Mouse (Mus musculus): ENCODE measurements at regions not wholly inside any gene's neighbourhood (a gene's known extent, or its start where the extent isn't known, plus 50 kb on each side); places are given as distances from the start of the nearest gene placed in this dataset.

DNA sequence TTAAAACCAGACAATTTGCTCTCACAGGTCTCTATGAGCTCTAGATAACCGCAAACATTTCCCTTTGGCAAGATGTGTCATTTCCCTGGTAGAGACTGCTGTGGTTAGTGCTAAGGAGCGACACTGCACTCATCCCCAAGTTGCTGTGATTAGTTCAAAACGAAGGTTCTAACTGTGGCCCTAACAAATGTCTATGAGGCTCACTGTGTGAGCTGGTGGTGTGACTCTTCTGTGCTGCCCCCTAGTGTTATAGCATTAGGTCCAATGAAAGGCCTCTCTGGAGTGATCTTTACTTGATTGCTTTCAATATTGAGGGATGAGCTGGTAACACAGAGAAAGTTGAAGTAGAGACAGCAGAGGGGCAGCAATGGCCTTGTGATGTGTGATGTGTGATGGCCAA, 262.7 kb downstream of the Pmp22 start:
- no peak for DNase-seq (ENCODE audit: extremely low spot score, low read depth, low spot score)

DNA sequence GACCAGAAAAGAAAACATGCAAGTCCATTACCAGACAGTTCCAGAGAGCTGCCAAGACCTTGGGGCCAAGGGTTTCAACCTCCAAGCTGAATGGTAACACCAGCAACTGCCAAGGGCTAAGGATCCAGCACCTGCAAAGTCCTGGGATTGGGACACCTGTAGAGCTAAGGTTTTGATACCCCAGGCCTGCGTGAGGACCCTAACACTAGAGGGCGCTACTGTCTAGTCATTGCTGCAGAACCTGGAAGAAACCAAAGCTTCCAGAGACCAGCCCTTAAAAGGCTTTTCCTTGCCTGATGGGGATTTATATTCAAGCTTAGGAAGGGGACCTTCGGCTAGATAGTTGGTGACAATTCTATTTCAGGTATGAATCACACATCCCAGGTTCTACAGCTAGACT, 263.6 kb downstream of the Pmp22 start:
- DNase-seq (ENCODE audit: extremely low spot score, low read depth, low spot score) = no peak

GRCm38 (mm10) chr11:63394201-63394600, 265.4 kb downstream of the Pmp22 start:
- no peak for DNase-seq (ENCODE audit: extremely low spot score, low read depth, low spot score)

DNA sequence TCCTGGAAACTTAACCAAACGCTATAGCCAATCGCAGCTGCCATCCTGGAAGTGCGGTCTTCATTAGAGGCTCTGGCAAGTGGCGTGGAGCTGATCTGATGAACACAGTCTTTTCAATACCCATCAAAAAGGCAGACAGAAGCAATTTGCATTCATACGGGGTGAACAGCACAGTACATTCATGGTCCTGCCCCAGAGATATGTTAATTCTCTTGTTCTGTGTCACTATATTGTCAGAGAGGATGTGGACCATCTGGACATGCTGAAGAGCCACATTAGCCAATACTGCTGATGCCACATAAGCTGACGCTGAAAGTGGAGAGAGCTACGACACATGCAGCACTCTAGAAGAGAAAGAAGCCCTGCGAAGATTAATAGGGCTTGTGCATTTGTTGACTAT, 267.6 kb downstream of the Pmp22 start:
- no peak for DNase-seq (ENCODE audit: extremely low spot score, low read depth, low spot score)

DNA sequence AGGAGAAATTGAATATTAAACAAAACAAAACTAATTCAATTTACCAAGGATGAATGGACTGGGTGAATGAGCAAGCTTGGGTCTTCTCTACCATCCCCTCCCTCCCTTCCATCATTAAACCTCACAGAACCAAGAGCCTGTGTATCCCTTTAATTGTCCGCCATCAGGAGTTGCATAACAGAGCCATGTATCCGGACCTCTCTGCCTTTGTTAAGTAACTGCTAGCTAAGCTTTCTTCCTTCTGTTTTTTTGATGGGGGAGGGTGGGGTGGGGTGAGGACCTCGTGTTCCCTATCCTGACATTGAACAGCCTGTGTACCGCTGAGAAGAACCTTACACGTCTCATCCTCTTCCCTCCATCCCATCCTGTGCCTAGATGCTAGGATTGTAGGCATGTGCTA, 274.0 kb downstream of the Pmp22 start:
- no peak for DNase-seq (ENCODE audit: extremely low spot score, low read depth, low spot score)

DNA sequence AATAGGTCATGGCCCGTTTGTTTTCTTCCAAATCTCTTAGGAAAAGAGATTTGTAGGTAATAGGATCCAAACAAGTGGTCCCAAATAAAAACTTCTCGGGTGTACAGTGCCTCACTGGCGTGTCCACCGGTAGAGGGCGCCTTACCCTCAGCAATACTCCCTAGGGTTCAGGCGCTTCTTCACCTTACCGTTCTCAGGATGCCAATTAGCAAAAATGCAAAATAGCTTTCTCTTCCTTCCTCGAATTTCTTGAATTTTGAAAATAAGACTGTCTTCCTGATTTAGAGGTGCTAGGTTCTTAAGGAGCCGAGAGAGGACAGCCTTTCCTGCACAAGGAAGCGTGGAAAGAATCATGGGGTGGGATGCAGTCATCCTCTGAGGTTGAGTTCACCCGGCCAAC, 275.9 kb downstream of the Pmp22 start:
- DNase-seq (ENCODE audit: extremely low spot score, low read depth, low spot score) = peak; percentile 56

DNA sequence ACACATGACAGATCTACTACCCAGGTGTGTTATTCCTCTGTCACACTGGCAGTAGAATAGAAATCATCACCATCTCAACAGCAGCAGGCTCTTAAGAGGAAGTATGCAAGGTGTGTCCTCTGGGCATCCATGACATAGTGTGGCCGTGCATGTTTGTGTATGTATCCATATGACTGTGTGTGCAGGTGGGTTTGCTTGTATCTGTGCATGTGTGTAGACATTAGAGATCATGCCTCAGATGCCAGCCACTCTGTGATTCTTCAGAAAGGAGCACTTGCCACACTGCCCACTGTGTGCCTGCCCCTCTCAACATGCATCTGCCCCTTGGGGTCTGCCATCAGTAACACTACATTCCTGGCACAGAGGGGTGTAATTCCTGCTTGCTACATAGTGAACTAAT, 280.6 kb downstream of the Pmp22 start:
- DNase-seq (ENCODE audit: extremely low spot score, low read depth, low spot score) = no peak

DNA sequence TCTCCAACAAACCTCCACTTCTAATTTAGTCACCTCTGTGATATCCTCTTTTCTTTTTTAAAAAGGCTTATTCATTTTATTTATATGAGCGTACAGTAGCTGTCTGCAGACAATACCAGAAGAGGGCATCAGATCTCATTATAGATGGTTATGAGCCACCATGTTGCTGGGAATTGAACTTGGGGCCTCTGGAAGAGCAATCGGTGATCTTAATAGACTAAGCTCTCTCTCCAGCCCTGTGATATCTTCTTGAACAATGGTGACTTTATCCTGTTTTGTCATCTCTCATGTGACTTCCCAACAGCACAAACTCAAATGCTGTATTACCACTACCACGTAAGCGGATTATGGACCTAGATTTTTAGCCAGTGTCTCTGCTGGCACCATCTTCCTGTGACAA, 282.1 kb downstream of the Pmp22 start:
- DNase-seq (ENCODE audit: extremely low spot score, low read depth, low spot score) = no peak

GRCm38 (mm10) chr11:63412364-63412991, 283.7 kb downstream of the Pmp22 start:
- DNase-seq (ENCODE audit: extremely low spot score, low read depth, low spot score) = no peak

DNA sequence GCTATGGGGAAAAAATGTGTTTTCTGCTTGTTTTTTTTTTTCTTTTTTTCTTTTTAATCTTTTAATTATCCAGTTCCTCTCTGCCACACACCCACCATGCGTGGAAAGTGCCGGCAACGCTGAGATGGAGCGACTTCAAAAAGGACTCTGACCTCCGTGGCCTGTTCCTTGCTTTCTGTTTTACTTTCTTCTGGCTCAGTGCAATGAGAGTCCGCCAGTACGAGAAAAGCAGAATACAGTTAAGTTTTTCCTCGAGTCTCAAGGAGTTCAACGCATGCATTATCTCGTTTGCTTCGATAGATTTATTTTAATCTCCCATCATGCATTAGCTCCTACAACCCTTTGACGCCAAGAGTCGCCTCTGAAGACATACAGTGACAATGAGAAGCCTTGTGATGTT, 284.3 kb downstream of the Pmp22 start:
- no peak for DNase-seq (ENCODE audit: extremely low spot score, low read depth, low spot score)

- no peak for DNase-seq (ENCODE audit: extremely low spot score, low read depth, low spot score)
Observed at GRCm38 (mm10) chr11:63413621-63414020, 284.8 kb downstream of the Pmp22 start.

- DNase-seq (ENCODE audit: extremely low spot score, low read depth, low spot score) = no peak
Observed at GRCm38 (mm10) chr11:63418042-63418776, 289.4 kb downstream of the Pmp22 start.

DNA sequence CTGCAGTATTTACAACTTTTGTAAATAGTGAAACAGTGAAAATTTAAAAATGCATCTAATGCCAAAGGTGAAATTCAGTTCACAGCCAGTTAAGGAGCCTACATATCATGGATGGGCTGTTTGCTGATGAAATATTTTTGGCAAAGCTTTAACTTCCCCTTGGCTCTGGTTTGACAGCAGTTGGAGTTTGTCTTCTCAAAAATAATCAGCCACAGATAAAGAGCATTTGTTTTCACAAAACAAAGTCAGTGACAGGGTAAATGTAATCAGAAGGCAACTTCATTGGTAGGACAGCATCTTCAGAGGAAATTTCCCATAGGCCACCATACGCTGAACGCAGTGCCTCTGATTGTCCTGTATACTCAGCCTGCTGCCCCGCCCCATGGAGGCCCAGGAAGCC, 291.6 kb downstream of the Pmp22 start:
- no peak for DNase-seq (ENCODE audit: extremely low spot score, low read depth, low spot score)

- DNase-seq (ENCODE audit: extremely low spot score, low read depth, low spot score) = no peak
Observed at GRCm38 (mm10) chr11:63422069-63422468, 293.3 kb downstream of the Pmp22 start.

- DNase-seq (ENCODE audit: extremely low spot score, low read depth, low spot score) = no peak
Observed at GRCm38 (mm10) chr11:63424319-63424718, 295.5 kb downstream of the Pmp22 start.

DNA sequence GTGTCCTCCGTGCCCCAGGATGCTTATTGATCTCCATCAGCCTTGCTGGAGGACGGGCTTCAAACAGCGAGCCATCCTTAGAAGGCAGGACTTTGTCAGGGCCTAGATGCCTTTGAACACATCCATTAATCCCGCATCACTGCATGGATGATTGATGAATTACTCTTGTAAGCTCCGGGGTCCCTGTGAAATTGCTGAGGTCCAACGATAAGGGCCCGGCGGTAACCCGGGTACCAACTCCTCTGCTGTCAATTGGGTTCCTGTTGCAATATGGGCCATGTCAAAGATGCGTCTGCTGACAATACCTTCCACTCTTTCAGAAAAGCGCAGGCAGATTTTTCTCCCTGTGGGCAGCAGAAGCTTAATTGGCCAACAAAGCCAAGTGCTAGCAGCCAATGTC, 297.0 kb downstream of the Pmp22 start:
- DNase-seq (ENCODE audit: extremely low spot score, low read depth, low spot score) = no peak

DNA sequence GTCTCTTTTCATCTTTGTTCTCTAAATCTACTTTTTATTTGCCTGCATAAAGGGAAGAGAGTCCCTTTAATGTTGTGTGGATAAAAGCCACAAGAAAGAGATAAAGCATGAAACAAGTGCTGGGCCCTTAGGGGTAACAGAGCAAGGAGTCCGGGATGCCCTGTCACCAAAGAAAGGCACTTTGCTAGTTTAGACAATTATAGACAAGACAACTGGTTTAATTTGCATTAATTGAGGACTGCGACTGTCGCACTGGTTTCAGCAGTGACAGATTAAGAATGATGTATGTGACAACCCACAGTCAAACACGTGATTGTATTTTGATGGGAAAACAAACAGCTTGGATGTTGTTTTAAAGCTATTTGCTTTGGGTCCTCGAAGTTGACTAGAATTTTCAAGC, 325.0 kb downstream of the Pmp22 start:
- no peak for DNase-seq (ENCODE audit: extremely low spot score, low read depth, low spot score)

DNA sequence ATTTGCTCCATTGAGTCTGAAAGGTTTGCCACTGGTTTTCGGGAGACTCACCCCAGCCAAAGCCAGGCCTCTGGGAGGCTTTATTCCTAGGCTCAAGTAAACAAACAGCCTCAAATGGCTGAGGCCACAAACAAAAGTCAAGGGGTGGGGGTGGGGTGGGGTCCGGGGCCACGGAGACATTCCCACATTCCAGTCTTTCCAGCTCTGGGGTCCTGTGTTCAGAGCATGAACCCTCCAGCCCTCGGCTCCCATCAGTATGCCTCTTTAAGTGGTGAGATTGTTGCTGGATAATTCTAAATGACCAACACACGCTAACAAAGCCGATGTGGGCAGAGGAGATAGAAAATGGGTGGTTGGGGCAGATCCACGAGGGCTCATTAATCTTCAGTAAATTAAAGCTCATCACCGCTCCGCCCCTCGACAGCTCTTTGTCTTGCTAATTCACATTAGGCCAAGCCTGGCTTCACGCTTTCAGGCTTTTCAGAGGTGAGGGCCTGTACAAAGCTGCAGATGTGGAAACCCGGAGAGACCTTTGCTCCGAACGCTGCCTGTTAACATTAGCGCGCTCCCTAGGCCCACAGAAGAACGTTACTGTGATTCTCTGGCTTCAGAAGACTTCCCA, 326.2 kb downstream of the Pmp22 start:
- DNase-seq (ENCODE audit: extremely low spot score, low read depth, low spot score) = no peak

DNA sequence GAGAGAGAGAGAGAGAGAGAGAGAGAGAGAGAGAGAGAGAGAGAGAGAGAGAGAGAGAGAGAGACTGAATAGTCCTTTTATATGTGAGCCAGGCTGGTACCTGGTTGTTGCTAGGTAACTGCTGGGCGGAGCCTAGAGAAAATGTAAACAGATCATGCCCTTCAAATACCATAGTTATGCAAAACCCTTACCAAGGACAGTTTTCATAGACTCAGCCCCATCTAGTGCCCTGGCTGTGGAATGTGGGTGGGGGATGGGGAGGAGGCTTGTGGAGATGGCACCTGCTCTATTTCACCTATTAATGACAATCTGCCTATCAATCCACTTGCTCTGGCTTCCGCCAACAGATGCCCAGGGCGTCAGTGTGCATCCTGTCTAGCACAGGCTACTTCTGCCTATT, 327.6 kb downstream of the Pmp22 start:
- no peak for DNase-seq (ENCODE audit: extremely low spot score, low read depth, low spot score)

GRCm38 (mm10) chr11:63457250-63457649, 328.5 kb downstream of the Pmp22 start:
- DNase-seq (ENCODE audit: extremely low spot score, low read depth, low spot score) = no peak

DNA sequence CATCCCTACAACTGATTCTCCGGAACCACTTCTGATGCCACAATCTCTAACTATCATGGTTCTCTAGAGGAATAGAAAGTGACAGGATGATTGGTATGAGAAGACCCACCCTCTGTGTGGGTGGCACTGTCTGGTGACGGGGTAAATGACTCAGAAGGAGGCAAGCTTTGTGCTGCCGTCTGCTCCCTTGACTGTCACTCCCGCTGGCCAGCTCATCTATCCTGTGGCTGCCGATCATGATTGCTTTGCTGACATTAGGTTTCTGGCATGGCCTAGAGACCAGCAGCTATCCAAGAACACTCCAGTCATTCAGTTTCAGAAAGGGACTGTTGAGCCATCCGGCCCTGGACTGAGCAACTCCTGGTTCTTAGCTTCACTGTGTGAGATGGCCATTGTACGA, 331.4 kb downstream of the Pmp22 start:
- no peak for DNase-seq (ENCODE audit: extremely low spot score, low read depth, low spot score)

- no peak for DNase-seq (ENCODE audit: extremely low spot score, low read depth, low spot score)
Observed at GRCm38 (mm10) chr11:63463797-63464331, 335.1 kb downstream of the Pmp22 start.

Data from hindlimb bud, embryonic 11.5 days (tissue).